Mouse (Mus musculus) testis, adult 2 months (tissue): Measurements from ENCODE around the gene Xdh.

Experiments used
- CTCF ChIP-seq: fragments of 200-500 bp; IDR thresholded peaks from 2 replicates; pipeline ENCODE4 v1.5.1; 2012; ENCODE audit warnings: low read depth, mild to moderate bottlenecking, inconsistent platforms, low read length, moderate library complexity; ENCODE audit not compliant: control insufficient read depth, insufficient read depth, insufficient replicate concordance
- POLR2A ChIP-seq: fragments of 200-500 bp; IDR thresholded peaks from 2 replicates; pipeline ENCODE4 v1.6.1; 2012; ENCODE audit warnings: low read depth, mild to moderate bottlenecking, inconsistent platforms, low read length, moderate library complexity; ENCODE audit not compliant: control insufficient read depth

DNA sequence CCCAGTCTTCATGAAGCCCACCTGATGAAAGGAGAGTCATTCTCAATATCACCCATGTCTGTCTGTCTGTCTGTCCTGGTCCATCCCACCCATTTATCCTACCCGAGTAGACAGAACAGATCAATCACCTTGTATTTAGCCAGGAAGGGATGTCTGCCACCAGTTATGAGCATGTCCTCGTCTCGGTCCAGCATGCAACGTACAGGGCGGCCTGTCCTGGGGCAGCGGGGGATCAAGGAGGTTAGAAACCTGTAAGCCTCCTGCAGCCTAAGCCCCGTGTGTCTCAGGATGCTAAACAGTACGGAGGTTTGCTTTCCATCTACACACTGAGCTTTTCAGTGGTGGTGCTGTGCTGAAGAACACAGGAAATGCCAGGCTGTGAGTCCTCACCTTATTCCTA, 43.9 kb downstream of the Xdh start:
- TF ChIP-seq POLR2A (no peak), CTCF (no peak)
